39 mouse cellular contexts compared by ENCODE assay signal in genomic region chr2:164593494-164593893, GRCm38 (mm10). TPM values are rescaled to one million over a fixed set of nuclear protein-coding genes. Genes with fewer than 3 reads are reported as not detected.
"Had no signal": no experiment of that assay in that cellular context is flagged by ENCODE, and none has a peak within 500 bp of the region (broad histone marks: within the 10 kb centered on the region; RNA-seq: fewer than 3 reads in every experiment).

TSS of gene Eppin (minus strand) at chr2:164593594.

- DNase-seq: cerebellum, adult 8-10 months; cerebellum, adult 9-10 months; cerebellum, adult 9-11 months; cerebellum, postnatal 10 days; cerebellum, postnatal 14 days; cerebellum, postnatal 25 days; cerebellum, postnatal 36 days; embryo, embryonic 11 days; forebrain, postnatal 0 days; gastrocnemius, adult 2 months; gastrocnemius, postnatal 10 days; gastrocnemius, postnatal 14 days; gastrocnemius, postnatal 25 days; gastrocnemius, postnatal 36 days; heart, adult 11 months; heart, adult 18-20 months; heart, adult 2 months had no signal

- H3K27ac ChIP-seq: embryonic facial prominence, embryonic 12.5 days; embryonic facial prominence, embryonic 13.5 days; embryonic facial prominence, embryonic 15.5 days; forebrain, embryonic 12.5 days; forebrain, embryonic 13.5 days; forebrain, embryonic 15.5 days; gastrocnemius, adult 2 months; heart, adult 2 months had no signal

- H3K4me3 ChIP-seq: embryonic facial prominence, embryonic 10.5 days; embryonic facial prominence, embryonic 12.5 days; embryonic facial prominence, embryonic 13.5 days; embryonic facial prominence, embryonic 15.5 days; erythroblast, embryonic 14.5 days; forebrain, embryonic 10.5 days; forebrain, embryonic 12.5 days; forebrain, embryonic 13.5 days; forebrain, embryonic 15.5 days; gastrocnemius, adult 2 months; heart, adult 2 months had no signal

- H3K4me1 ChIP-seq: embryonic facial prominence, embryonic 12.5 days; embryonic facial prominence, embryonic 13.5 days; embryonic facial prominence, embryonic 15.5 days; forebrain, embryonic 10.5 days; forebrain, embryonic 12.5 days; forebrain, embryonic 13.5 days; forebrain, embryonic 15.5 days had no signal

- H3K36me3 ChIP-seq: embryonic facial prominence, embryonic 10.5 days; embryonic facial prominence, embryonic 12.5 days; embryonic facial prominence, embryonic 13.5 days; embryonic facial prominence, embryonic 15.5 days; forebrain, embryonic 10.5 days; forebrain, embryonic 12.5 days; forebrain, embryonic 15.5 days had no signal

- H3K27me3 ChIP-seq: embryonic facial prominence, embryonic 12.5 days; embryonic facial prominence, embryonic 15.5 days; forebrain, embryonic 12.5 days; forebrain, embryonic 13.5 days; forebrain, embryonic 15.5 days had no signal

RNA-seq across cellular contexts. Expression of gene Eppin, which starts in this region (rescaled TPM):
- total RNA-seq: common myeloid progenitor, adult 5-6 weeks; forebrain, postnatal 0 days; gastrocnemius, adult 18-20 months; gastrocnemius, adult 2 months; gastrocnemius, adult 8-10 months; gastrocnemius, postnatal 10 days; gastrocnemius, postnatal 14 days; gastrocnemius, postnatal 25 days; gastrocnemius, postnatal 36 days; gastrocnemius, postnatal 4 days; granulocyte monocyte progenitor cell, adult 5-6 weeks; heart, adult 18-20 months; heart, adult 2 months; heart, adult 8-10 months had no signal
- polyA plus RNA-seq: cortical plate, adult 2 months; embryonic facial prominence, embryonic 10.5 days; embryonic facial prominence, embryonic 11.5 days; embryonic facial prominence, embryonic 12.5 days; embryonic facial prominence, embryonic 13.5 days; embryonic facial prominence, embryonic 14.5 days; embryonic facial prominence, embryonic 15.5 days; erythroblast, embryonic 14.5 days; forebrain, embryonic 10.5 days; forebrain, embryonic 11.5 days; forebrain, embryonic 12.5 days; forebrain, embryonic 13.5 days; forebrain, embryonic 14.5 days; forebrain, embryonic 15.5 days; forebrain, embryonic 16.5 days; forebrain, postnatal 0 days; frontal cortex, adult 2 months had no signal
